Mouse (Mus musculus): ENCODE results near the gene Cylc1.

Cylc1 gene

DNA sequence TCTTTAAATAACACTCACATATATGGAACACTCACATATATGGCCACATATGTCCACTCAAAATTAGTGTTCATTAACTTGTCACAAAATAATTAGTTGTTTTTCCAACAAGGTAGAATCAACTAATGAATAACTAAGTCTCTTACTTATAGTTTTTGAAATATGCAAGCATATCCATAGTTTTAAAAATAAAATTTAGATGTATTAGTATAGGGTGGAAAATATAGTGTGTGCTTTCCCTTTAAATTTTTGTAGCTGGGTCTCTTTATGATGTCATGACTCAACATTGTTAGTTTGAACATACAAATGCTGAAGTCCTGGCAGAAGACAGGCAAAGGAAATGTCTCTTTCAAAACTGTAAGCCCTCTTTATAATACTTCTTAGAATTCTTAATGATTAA lies at the start of gene Cylc1:
Gene Cylc1, plus strand, starts transcription at position 301 of the 400 bp plus-strand sequence.
- DNase-seq (ENCODE audit: low read depth, low spot score) = no peak

GRCm38 (mm10) chrX:111078680-111079079 lies 31.5 kb upstream of the Cylc1 start:
- DNase-seq (ENCODE audit: low read depth, low spot score) = no peak

- no peak for DNase-seq (ENCODE audit: low read depth, low spot score)
Measured at GRCm38 (mm10) chrX:111168040-111168439, 57.8 kb downstream of the Cylc1 start, which contains the start of gene Gm10112. Gene Gm10112, plus strand, starts transcription at chrX:111168340.
